Mouse (Mus musculus): ENCODE results near the gene Acsbg2. TPM values are rescaled to one million over a fixed set of nuclear protein-coding genes. Genes with fewer than 3 reads are reported as not detected.

The Acsbg2 gene
- total RNA-seq, 4 experiments from 2014 or later = 0.22 to 0.40 (median 0.23) TPM; not detected in 1

DNA sequence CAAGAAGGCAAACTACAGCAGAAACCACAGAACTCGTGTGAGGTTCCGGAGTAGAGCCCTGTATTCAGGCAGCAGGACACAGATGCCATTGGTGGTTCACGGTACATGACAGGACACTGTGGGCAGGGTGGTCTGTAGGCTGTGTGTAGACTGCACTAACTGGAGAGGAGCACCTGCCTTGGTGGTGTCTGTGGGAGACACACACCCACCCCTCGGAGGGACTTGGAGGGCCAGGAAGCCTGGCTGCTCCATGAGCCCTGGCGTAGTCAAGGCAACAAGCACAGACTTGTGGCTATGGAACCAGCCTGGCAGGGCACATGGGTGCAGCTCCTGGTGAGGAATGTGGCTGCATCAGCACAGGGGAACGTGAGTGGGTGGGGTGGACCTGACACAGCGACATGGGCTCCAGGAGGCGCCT, 54.5 kb downstream of the Acsbg2 start:
- no peak for DNase-seq

- DNase-seq = no peak
These were observed 55.2 kb downstream of the Acsbg2 start for GRCm38 (mm10) chr17:56819032-56819545.

- DNase-seq = no peak
These were observed 56.1 kb downstream of the Acsbg2 start for GRCm38 (mm10) chr17:56818067-56818636.

DNA sequence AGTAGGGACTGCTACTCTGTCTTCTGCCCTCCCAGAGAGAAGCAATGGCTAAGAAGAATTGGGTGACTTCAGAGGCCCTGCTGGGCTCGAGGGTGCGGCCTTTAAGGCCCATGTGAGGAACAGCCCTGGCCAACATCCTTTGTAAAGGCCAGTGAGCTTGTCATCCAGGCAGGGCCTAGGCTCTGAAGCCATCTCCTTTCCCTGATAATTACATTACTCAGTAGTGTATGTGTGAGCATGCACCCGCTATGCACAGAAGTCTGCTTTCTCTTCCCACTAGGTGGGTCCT, 59.2 kb downstream of the Acsbg2 start:
- no peak for DNase-seq

DNA sequence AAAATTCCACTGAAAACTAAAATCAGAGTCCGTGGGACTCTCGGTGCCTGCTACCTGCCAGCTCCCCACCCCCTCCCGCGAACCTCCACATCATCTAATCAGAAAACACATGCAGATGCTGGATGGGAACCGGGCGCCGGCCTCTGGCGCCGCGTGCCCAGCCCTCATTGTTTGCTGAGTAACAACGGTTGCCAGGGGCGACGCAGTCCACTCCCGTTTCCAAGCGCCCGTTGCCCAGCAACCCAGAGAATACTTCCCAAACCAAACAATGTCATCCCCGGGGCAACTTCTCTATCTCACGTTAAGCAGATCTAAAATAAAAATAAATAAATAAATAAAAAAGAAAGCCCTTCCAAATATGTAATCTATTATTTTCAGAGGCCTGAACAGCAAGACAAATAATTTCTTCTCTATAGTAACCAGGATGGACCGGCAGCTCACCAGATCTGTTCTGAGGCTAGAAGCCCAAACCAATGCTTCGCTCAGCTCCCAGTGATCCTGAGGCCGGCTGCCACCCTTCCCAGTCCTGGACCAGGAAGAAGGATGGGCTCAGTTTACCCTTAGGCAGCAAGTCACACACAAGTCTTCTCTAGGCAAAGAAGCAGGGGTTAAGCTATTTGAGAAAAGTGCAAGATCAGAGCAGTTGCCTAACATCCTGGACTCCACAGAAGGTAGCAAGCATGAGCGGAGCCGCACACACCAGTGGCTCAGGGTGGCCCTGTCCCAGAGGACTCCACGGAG, 59.8 kb downstream of the Acsbg2 start:
- DNase-seq = peak; percentile 72

- peak; percentile 95 for DNase-seq
These were observed 64.0 kb downstream of the Acsbg2 start for GRCm38 (mm10) chr17:56810245-56810644.

DNA sequence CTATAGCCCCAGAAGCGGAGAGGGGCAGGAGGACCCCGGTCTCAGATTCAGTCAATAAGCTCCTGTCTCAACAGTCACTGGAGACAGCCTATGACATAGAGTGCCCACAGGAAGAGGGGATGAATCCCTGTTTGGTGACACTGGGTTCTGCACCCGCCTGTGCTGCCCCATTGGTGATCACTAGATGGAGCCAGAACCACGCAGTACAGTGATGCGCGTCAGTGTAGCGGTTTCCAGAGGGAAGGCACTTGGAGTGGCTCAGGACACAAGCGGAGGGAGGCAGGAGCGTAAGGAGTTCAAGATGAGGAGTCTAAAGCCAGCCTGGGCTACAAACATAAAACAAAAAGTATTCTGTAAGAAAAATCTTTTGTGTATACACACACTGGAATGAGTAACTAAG, 65.7 kb downstream of the Acsbg2 start:
- peak; percentile 80 for DNase-seq

GRCm38 (mm10) chr17:56805784-56806183, 68.5 kb downstream of the Acsbg2 start:
- DNase-seq = peak; percentile 58

DNA sequence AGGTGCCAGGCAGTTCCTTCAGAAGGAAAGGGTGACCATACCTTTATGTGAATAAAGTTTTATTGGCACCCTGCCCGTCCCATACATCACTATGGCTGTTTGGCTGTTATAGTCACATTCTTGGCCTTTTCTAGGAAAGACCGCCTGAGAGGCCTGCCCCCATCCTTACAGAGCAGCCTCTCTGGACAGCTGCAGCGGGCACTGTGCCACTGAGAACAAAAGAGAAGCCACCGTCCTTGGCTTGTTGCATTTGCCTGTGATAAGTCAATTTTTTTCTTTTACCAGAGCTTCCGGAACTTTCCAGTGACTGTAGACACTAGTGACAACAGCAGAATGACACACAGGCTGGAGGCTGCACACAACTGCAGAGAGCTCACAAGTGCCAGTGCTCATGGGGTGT, 69.3 kb downstream of the Acsbg2 start:
- peak; percentile 77 for DNase-seq

DNA sequence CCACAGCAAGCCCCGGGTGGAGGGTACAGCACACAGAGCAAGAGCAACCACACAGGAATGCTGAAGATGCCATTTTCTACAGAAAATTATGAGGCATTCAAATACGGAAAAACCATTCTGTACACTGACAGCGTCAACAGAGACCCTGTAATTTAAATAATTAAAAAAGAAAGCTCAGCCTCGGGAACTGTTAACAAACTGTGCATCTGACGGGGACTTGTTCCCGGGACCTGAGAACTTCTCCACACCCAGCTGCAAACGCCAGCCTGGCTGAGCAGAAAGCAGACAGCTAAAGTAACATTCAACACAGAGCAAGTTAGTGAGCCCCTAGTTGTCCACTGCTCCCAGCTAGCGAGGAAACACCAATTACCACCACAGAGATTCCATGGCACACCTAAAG, 72.2 kb downstream of the Acsbg2 start:
- no peak for DNase-seq

GRCm38 (mm10) chr17:56799276-56799675, 75.0 kb downstream of the Acsbg2 start:
- no peak for DNase-seq

- no peak for DNase-seq
These were observed 80.5 kb downstream of the Acsbg2 start for GRCm38 (mm10) chr17:56793614-56794319.

Other genes starting within 250 kb of the Acsbg2 start
- gene Lonp1, start 247.6 kb downstream of the Acsbg2 start, total RNA-seq (2022) = 100 to 1,000 TPM; 574 to 853 (median 690) TPM
- gene Catsperd, start 246.3 kb downstream of the Acsbg2 start, total RNA-seq (2022) = 1 to 10 TPM; 3.2 to 4.5 (median 3.4) TPM
- 10 to 100 TPM; 80.2 to 92.3 (median 84.3) TPM for gene Ranbp3, start 201.2 kb downstream of the Acsbg2 start, total RNA-seq (2022)
- 100 to 1,000 TPM; 176 to 281 (median 205) TPM for gene Ndufa11, start 156.7 kb downstream of the Acsbg2 start, total RNA-seq (2022)
- 10 to 100 TPM; 31.6 to 47.2 (median 41.6) TPM for gene Vmac, start 156.4 kb downstream of the Acsbg2 start, total RNA-seq (2022)
- gene Nrtn, start 116.9 kb downstream of the Acsbg2 start, total RNA-seq (2022) = 1 to 10 TPM; 3.6 to 5.6 (median 4.9) TPM
- 10 to 100 TPM; 37.4 to 58.6 (median 47.0) TPM for gene Dus3l, start 109.7 kb downstream of the Acsbg2 start, total RNA-seq (2022)
- gene Prr22, start 104.2 kb downstream of the Acsbg2 start, total RNA-seq (2022) = 1 to 10 TPM in 1 of 4 experiments, under 1 TPM in 3; 0.28 to 1.4 (median 0.53) TPM
- gene Rfx2, start 43.4 kb downstream of the Acsbg2 start, total RNA-seq (2022) = 1 to 10 TPM; 5.5 to 9.5 (median 6.8) TPM
- 1 to 10 TPM in 3 of 4 experiments, under 1 TPM in 1; 0.34 to 1.7 (median 1.3) TPM for gene 1700061G19Rik, start 1.0 kb upstream of the Acsbg2 start, total RNA-seq (2022)
- gene Mllt1, start 61.0 kb upstream of the Acsbg2 start, total RNA-seq (2022) = 10 to 100 TPM; 29.0 to 38.7 (median 36.0) TPM
- gene Acer1, start 107.7 kb upstream of the Acsbg2 start, total RNA-seq (2022) = under 1 TPM in 2 of 4 experiments, not detected in 2; 0.20 to 0.24 TPM
- gene Clpp, start 115.9 kb upstream of the Acsbg2 start, total RNA-seq (2022) = 100 to 1,000 TPM; 112 to 127 (median 116) TPM
- 10 to 100 TPM; 69.8 to 87.3 (median 77.2) TPM for gene Alkbh7, start 122.9 kb upstream of the Acsbg2 start, total RNA-seq (2022)
- gene Pspn, start 125.6 kb upstream of the Acsbg2 start, total RNA-seq (2022) = 1 to 10 TPM in 2 of 4 experiments, not detected in 2; 2.1 to 2.8 TPM
- 10 to 100 TPM; 45.6 to 68.2 (median 54.2) TPM for gene Gtf2f1, start 136.8 kb upstream of the Acsbg2 start, total RNA-seq (2022)
- under 1 TPM; 0.29 to 0.80 (median 0.45) TPM for gene Gm17949, start 137.0 kb upstream of the Acsbg2 start, total RNA-seq (2022)
- 100 to 1,000 TPM in 2 of 4 experiments, 10 to 100 TPM in 2; 92.3 to 122 (median 102) TPM for gene Khsrp, start 157.1 kb upstream of the Acsbg2 start, total RNA-seq (2022)
- under 1 TPM in 1 of 4 experiments, not detected in 3; 0.38 TPM for gene Slc25a41, start 167.2 kb upstream of the Acsbg2 start, total RNA-seq (2022)
- 1 to 10 TPM in 3 of 4 experiments, under 1 TPM in 1; 0.70 to 4.4 (median 2.2) TPM for gene Crb3, start 184.7 kb upstream of the Acsbg2 start, total RNA-seq (2022)
- 100 to 1,000 TPM in 2 of 4 experiments, 10 to 100 TPM in 2; 66.5 to 128 (median 97.6) TPM for gene Slc25a23, start 185.4 kb upstream of the Acsbg2 start, total RNA-seq (2022)
- 1 to 10 TPM; 1.5 to 4.3 (median 2.5) TPM for gene Dennd1c, start 204.1 kb upstream of the Acsbg2 start, total RNA-seq (2022)
- 1 to 10 TPM; 4.4 to 6.8 (median 6.6) TPM for gene Tubb4a, start 213.3 kb upstream of the Acsbg2 start, total RNA-seq (2022)
- gene Tnfsf9, start 230.9 kb upstream of the Acsbg2 start, total RNA-seq (2022) = under 1 TPM in 3 of 4 experiments, not detected in 1; 0.21 to 0.30 (median 0.26) TPM

All from adrenal gland, adult 8-10 months (tissue).